Mouse (Mus musculus): Measurements from ENCODE around the gene Macrod2.
"Not testable (repeated sequence)": the region's sequence is repeated elsewhere in the genome, so short reads cannot be mapped to it uniquely, and the experiment has no call there.

The Macrod2 gene

DNA sequence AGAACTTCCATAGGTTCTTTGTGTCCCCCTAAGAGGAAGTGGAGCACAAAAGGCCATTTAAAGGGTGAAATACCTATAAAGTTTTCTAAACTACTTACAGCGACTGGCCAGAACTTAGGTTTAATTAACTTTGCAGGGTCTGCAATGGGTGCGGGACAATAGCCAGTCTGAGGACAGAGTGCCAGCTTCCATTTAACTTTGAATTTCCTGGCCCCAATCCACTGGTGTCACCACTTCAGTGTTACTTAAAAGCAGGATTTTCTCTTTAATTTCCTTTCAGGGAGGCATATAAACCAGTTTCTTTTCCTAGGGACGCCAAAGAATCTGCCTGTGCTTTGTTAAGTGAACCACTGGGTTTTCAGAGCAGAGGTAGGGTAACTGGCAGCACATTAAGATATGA lies 303.5 kb downstream of the Macrod2 start:
- CTCF ChIA-PET = no interaction called here

DNA sequence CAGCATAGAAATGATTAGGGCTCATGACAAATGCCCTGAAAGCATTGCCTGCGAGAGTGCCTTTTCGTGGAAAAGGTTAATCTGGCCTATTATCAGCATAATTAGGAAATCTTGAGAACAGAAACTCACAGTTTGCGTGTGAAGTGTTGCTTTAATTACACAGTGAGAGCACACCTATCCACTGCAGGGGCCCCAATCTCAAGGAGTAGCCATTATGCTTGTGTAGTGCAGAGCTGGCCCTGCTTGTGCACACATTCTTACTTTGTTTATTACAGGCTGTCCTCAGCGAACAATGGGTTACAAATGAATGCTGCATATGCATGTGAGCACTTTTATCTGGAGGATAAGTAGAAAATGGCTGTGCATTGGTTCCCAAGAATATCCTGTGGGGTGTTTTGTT lies 308.3 kb downstream of the Macrod2 start:
- CTCF ChIA-PET = no interaction called here

DNA sequence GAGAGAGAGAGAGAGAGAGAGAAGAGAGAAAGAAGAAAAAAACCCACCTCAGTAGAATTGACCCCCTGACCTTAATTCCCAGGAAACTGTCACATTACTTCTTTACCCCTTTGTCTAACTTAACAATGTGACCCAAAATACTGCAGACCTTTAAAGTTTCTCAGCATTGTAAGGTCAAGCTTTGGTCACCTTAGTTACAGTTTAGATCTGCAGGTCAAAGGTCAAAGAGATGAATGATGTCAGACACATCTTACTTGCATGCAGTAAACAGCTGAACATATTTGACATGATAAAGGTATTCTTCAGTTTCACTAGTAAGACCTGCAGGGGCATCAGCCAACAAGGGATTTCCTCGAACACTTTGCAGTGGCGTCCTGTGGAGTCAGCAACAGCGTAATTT lies 309.0 kb downstream of the Macrod2 start:
- CTCF ChIA-PET = no interaction called here

DNA sequence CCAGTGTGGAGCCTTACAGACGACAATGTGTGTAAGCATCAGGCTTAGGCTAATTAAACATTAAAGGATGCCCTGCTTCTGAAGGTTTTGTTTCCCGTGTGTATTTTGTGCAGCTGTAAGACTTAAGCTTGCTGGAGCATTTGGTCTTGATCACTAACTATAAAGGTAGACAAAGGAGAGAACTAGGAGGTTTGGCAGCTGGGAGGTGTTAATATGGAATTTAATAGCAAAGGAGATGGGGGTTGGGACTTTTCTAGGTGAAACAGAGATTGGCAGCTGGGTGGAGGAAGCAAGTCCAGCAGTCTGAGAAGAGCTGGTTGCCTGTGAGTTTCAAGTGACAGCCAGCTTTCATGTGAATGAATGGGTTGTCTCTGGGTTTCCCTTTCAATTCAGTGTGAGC lies 310.2 kb downstream of the Macrod2 start:
- CTCF ChIA-PET = interaction anchor here (0.7 kb wide), 1 partner anchor 1634 kb away, joined by 4 read pairs; no protein-coding TSS in a partner anchor

DNA sequence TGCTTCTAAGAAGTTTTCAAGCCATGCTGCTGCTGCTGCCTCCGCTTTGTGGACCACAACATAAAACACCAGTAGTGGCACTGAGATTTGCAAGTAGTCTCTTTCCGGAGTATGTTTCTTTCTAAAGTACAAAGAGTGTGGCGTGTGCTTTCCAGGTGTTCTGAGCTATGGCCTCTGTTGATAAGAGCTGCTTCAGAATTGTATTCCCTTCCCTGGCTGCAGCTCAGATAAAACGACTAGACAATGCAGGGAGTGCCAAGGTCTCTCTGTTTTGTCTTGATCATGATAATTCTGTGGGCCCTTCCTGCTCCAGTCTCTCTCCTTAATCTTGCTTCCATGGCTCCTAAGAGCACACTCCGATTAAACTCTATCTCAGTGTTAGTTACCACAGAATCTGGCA lies 312.4 kb downstream of the Macrod2 start:
- CTCF ChIA-PET = interaction anchor here (0.6 kb wide), 1 partner anchor 723 kb away, joined by 5 read pairs; no protein-coding TSS in a partner anchor

DNA sequence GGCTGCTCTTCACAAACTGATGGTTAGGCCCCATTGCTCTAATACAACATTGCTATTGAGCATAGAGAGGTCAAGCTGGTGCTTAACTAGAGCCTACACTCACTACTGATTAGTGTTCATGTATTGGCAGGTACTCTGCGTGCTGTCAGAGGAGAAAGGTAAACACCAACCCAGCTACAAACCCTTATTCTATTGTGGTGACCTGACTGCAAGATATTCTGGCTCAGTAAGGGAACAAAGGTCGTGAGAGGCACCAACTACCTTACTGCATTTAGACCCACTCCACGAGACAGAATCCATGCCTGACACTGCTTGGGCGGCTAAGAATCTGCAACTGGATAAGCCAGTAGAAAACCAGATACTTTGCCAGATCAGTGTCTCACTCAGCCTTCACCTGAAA lies 320.7 kb downstream of the Macrod2 start:
- CTCF ChIA-PET = no interaction called here

DNA sequence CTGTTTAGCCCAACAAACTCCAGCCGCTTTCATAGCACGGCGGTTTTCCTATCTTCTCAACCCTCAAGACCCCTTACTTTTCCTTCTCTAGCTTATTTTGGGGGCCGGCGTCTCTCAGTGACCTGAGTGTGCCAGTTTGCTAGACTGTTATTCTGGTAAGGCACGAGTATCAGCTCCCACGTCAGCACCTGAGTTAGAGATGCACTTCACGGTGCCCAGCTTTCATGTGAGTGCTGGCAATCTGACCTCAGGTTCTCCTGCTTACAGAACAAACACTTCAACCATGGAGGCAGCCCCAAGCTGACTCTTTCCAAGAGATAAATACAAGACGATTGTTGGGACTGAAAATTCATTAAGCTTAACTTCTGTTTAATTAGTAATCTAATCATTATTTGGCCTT lies 322.3 kb downstream of the Macrod2 start:
- CTCF ChIA-PET = no interaction called here

DNA sequence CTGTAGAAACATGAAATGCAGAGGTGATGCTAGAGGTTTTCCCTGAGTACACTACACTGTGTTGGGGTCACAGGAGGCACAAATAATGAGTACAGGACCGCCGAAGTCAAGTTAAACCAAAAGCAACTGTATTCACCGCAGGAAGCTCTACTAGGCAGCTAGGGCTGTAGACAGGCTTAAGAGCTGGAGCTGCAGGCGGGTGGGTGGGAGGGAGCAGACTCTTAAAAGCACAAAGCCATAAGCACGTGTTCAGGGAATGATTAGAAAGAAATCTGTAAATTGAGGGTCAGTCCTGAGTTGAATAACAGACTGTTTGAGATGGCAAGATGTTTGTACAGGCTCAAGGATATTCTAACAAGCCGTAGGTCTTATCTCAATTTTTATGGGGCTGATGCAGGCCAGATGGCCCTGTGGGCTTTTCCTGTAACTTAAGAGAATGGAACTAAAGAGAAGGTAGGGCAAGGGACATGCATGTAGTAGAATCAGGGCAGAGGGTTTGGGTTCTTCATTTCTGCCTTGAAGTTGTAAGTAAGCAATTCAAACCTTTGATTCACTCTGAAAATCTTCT lies 337.6 kb downstream of the Macrod2 start:
- CTCF ChIA-PET = no interaction called here

DNA sequence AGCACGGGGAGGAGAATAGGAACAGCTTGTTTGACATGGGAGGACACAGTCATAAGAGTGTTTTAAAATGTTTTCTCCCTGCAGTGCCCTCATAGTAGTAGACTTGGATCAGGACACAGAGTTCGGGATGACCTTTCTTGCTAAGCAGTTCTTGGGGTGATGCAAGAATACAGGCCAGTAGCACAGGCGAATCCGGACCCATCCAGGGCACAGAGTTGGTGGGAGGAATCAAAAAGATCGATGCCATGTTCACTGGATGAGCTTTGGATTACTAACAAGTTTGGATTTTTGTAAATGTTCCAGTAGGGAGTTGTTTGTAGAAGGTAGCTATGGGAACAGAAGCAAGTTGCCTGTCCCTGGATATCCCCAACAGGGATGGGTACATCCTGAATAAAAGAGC lies 345.4 kb downstream of the Macrod2 start:
- CTCF ChIA-PET = no interaction called here

DNA sequence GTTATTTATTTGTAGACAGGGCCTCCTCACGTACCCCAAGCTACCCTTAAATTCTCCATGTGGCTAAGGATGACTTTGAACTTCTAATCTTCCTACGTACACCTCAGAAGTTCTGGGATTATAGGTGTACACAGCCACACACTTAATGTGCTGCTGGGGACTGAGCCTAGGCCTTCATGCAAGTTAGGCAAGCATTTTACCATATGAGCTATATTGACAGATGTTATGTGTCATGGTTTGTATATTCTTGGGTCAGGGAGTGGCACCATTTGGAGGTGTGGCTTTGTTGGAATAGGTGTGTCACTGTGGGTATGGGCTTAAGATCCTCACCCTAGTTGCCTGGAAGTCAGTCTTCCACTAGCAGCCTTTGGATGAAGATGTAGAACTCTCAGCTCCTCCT lies 347.8 kb downstream of the Macrod2 start:
- CTCF ChIA-PET = not testable (repeated sequence)

DNA sequence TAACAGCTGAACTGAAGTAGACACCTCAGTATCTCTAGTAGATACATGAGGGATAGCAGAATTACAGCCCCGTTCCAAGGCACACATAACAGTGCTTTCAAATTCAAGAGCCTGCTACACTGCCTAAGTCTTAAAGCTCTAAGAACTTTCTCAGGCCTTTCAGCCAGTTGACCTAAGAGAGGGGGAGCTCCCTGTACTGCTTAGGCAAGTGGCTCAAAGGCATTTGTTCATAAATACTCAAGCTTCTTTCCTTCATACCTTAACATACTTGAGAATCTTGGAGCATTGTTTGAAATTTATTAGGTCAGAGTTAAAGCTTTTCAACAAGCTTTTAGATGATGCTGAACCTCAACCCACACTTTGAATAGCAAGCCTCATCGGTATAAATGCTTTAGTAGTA lies 363.8 kb downstream of the Macrod2 start:
- CTCF ChIA-PET = interaction anchor here (0.5 kb wide), 1 partner anchor 18 kb away, joined by 11 read pairs; no protein-coding TSS in a partner anchor

DNA sequence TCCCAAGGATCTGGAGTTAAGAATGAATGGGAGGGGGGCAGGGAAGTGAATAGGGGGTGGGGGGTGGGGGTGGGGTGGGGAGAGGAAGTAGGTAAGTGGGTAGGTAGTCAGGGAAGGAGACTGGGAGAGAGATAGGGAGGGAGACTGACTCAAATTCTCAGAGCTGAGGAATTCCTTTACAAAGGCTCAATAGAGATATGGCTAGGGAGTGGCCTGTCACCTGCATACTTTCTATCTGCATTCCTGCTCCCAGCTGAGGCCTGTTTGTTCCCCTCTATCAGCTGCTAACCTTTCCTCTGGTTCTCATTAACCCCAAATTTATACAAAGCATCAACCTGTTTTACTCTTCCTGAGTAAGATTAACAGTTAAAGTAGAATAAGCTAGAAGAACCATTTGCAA lies 364.6 kb downstream of the Macrod2 start:
- CTCF ChIA-PET = interaction anchor here (0.6 kb wide), 1 partner anchor 81 kb away, joined by 21 read pairs; no protein-coding TSS in a partner anchor

DNA sequence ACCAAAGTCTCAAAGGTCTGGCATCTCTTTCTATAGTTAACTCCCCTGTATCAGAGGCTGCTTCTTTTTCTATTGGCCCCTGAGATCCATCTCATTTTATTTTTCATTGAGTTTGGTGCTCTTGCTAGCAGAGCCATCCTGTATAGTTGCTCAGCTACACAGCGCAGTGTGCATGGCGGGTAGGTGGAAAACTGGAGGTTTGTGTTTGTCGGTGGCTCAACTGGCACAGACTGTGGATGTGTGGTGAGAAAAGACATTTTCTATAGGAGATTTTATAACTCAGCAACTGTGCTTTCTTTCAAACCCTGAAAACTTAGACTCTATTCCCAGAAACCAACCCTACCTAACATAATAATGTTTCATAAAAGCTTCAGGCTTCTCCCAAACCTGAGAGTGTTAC lies 365.0 kb downstream of the Macrod2 start:
- CTCF ChIA-PET = no interaction called here

DNA sequence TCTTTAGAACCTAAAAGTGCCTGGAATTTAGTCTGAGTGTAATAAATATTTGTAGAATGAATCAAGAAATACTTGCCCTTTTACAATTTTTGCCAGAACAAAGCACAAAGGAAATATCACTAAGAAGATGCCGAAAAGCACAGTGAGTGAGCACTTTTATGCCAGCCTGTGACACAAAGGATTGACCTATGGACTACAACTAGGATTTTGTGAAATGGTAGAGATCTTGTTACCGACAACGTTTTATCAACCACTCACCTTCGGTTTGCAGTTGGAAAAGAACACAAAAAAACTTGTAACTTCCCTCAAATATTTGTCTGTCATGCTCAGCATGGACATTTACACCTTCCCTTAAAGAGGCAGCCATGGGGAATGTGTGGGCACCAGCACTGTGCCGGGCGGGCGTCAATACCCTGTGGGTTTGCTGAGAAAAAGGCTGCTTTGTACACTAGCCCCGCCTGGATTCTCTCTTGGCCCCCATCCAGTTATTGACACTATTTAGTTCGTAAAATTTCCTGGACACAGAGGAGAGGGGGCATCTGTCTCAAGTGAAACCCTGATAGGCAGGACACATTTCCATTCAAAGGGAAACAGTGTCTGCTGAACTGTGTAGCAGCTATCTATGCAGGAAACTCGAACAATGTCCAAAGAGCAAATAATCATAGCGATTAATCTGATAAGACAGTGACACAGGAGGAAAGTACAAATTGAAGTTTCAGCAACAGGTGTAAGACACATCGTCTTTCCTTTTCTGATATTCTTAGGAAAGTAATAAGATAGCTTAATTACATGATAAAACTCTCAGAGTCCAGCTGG lies 368.2 kb downstream of the Macrod2 start:
- CTCF ChIA-PET = interaction anchor here (0.6 kb wide), 1 partner anchor 13 kb away, joined by 4 read pairs; no protein-coding TSS in a partner anchor

DNA sequence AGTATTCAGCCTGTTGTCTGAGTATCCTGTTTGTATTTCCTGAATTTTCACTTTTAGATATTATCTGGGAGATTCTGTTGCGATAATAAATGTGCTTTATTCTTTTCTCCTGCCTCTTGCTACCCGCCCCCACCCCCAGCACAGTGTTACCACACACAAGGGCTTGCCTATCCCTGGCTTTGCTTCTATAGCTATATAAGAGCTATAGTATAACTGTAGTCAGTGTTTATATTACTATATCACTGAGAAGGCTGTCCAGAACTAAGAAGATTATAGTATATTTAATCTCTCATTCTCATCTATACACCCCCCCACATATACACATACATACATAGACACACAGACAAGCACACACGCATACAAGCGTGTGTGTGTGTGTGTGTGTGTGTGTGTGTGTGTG lies 374.4 kb downstream of the Macrod2 start:
- CTCF ChIA-PET = no interaction called here

DNA sequence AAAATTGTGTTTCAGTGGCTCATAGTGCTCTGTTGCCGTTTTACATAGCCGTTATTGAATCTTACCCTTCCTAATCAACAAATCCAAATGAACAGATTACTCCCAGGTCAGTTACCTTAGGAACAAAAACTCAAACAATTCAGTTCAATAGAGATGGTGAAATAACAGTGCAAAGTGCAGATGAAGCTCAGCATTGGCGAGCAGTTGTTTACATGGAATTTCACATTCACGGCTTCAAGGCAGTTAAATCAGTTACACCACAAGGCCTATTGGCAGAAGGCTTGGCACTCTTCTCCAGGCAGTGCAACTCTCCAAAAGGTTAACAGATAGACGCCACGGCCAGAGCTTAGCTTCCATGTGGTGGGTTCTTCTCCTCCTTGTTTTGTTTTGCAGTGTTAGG lies 377.7 kb downstream of the Macrod2 start:
- CTCF ChIA-PET = no interaction called here

DNA sequence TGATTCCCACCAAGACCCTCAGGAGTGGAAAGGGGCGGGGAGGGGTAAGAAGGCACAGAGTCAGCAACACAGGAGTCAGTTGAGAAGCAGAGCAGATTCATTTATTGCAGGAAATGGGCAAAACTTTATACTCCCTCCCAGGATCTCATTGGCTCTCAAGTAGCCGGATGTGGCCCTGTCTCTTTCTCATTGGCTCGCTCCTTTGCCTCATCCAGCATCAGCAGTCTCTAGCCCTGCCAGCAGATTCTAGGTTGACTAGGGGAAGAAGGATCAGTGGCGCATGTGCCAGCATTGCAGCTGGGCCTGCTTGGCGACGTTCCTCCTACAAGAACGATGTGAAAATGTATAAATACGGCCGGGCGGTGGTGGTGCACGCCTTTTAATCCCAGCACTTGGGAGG lies 378.3 kb downstream of the Macrod2 start:
- CTCF ChIA-PET = no interaction called here

DNA sequence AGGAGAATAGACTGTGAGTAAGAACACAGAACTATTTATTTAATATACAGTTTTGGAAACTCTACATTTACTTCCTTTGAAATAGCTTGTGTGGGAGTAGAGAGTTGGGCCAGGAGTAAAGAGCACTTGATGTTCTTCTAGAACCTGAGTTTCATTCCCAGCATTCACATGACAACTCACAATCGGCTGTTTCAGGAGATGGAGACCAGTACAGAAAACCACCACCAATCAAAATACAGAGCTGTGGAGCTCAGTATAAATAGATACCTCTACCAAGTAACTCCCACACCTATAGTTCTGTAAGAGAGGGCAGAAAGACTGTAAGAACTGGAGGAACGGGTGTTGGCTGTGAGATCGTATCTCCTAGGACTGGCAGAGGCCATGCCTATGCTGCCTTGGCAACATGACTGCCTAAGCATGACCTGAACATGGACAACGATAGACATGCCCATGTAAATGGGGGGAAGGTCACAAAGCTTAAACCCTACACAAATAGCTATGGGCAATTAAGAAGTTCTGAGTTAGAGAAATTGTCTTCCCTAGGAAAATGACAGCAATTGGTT lies 379.8 kb downstream of the Macrod2 start:
- CTCF ChIA-PET = no interaction called here

DNA sequence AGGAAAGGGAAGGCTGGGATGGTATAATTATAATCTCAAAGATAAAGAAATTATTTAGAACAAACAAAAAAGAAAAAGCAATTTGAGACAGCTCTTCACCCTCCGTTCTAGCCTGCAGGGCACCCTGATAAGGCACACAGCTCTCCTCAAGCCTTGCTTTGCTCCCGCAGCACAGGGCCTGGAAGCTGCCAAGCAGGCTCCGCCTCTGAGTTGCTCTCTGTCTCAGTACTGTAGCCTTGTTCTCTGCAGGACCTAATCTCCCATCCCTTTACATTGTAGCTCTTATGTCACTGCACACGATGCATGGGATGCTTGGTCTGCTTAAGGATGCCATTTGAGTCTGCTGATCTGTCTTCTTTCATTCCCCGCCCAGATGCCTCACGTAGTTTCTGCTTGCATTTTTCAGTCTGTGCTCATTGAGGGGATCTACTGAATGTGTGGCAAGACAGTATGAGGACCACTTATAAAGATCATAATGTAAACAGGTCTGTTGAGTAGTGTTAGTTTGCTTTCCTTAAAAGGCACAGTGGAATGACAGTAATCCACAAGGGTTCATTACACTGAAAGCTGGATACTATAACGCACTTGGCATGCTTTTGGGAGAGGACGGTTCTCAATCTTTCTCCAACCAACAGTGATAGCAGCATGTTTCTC lies 380.5 kb downstream of the Macrod2 start:
- CTCF ChIA-PET = no interaction called here

DNA sequence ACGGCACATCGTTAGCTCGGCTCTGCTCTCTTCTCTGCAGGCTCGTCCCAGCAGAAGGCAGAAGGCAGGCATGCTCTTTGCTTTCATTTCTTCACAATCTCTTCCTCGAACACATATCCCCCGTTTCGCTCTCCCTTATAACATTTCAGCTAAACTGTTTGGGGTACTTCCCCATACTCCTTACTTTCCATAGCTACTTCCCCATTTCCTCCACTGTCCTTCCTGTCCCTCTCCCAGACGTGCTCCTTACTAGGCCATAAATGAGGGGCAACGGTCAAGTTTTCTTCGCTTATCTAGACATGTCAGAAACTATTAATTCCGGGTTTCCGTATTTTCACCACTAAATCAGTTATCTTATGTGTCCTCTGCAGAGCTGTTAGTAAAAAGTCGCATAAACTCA lies 383.1 kb downstream of the Macrod2 start:
- CTCF ChIA-PET = no interaction called here

DNA sequence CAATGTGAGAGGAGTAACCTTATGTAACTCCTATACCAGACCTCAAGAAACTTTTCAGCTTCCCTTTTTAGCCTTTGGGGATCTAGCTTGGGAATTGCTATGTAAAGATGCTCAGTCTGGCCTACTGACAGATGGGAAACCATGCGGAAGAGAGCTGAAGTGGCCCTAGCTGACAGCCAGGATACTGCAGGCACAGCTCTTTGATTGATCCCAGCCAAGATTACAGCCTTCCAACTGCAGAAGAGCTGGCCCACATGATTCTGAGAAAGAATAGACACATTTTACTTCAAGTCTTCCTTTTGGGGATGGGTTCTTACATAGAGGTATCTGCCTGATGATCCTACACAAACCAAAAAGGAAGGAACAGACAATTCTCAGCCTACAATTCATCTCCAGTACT lies 387.9 kb downstream of the Macrod2 start:
- CTCF ChIA-PET = no interaction called here

DNA sequence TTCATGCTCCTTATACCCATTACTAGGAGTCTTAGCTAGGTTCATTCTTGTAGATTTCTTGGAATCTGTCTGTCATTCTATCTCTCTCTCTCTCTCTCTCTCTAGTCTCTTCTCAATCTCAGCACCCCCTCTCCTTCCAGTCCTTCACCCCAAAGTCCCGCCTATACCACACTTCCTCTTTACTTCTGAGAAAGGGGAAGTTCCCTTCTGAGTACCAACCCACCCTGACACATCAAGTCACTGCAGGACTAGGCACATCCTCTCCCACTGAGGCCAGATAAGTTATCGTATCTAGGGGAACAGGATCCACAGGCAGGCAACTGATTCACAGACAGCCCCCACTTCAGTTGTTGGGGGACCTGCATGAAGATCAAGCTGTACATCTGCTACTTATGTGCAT lies 389.5 kb downstream of the Macrod2 start:
- CTCF ChIA-PET = no interaction called here

DNA sequence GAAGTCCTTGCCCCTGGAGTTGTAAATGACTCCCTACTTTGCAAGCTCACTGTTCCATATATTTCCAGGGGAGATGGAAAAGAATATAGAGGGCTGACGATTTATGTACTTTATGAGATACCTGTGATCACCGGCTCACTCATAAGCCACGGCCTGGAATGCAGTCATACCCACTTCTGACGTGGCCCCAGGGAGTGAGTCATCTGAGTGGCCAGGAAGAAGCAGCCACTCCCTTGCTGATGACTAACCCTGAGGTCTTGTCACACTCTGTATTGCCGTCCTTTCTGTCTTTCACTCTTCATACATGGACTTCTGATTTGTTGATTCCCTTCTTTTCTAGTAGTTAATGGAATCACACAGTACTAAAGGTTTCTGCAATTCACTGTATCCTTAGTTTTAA lies 395.3 kb downstream of the Macrod2 start:
- CTCF ChIA-PET = no interaction called here

All from spleen, embryonic (tissue).